Mouse (Mus musculus) heart, embryonic 11.5 days (tissue): ENCODE data around the gene Rpn2. TPM values are rescaled to one million over a fixed set of nuclear protein-coding genes. Genes with fewer than 3 reads are reported as not detected.

ENCODE experiments used
- ATAC-seq: fragments of 200-750 bp; cut with Nextera tagmentation; replicated peaks from 2 replicates; pipeline ENCODE4 v1.8.0; 2017; ENCODE audit warnings: moderate library complexity; ENCODE audit not compliant: insufficient number of reproducible peaks, low FRiP score, low TSS enrichment
- H3K27ac ChIP-seq: fragments of 300-500 bp; sonication (generic); 2 replicates; pipeline ENCODE4 v1.5.1; 2014; ENCODE audit warnings: mild to moderate bottlenecking, low read depth, low read length
- H3K27me3 ChIP-seq: fragments of 300-500 bp; sonication (generic); 2 replicates; pipeline ENCODE4 v1.6.1; 2014; ENCODE audit warnings: mild to moderate bottlenecking, low read length, mixed read lengths; ENCODE audit not compliant: control insufficient read depth, insufficient read depth
- H3K36me3 ChIP-seq: fragments of 300-500 bp; sonication (generic); 2 replicates; pipeline ENCODE4 v1.6.1; 2014; ENCODE audit warnings: mild to moderate bottlenecking, low read length, moderate library complexity, mixed read lengths; ENCODE audit not compliant: control insufficient read depth, insufficient read depth
- H3K4me1 ChIP-seq: fragments of 300-500 bp; sonication (generic); 2 replicates; pipeline ENCODE4 v1.6.1; 2014; ENCODE audit warnings: low read length; ENCODE audit not compliant: control insufficient read depth, insufficient read depth
- H3K4me2 ChIP-seq: fragments of 300-500 bp; sonication (generic); 2 replicates; pipeline ENCODE4 v1.6.1; 2014; ENCODE audit warnings: mild to moderate bottlenecking, moderate library complexity
- H3K4me3 ChIP-seq: fragments of 300-500 bp; sonication (generic); 2 replicates; pipeline ENCODE4 v1.5.1; 2014; ENCODE audit warnings: low read depth, low read length
- H3K9ac ChIP-seq: fragments of 300-500 bp; sonication (generic); 2 replicates; pipeline ENCODE4 v1.6.1; 2014; ENCODE audit warnings: mild to moderate bottlenecking, low read depth, low read length, moderate library complexity
- H3K9me3 ChIP-seq: fragments of 300-500 bp; sonication (generic); replicated peaks from 2 replicates; pipeline ENCODE4 v1.6.1; 2016; ENCODE audit warnings: low read length; ENCODE audit not compliant: control insufficient read depth
- WGBS: fragments of 180-500 bp; shearing (Covaris S2); extraction: QIAGEN DNeasy Blood & Tissue Kit; methylation state at CpG from one replicate; pipeline ENCODE4 v1.1.7; 2014; ENCODE audit not compliant: insufficient replicate concordance; 5-methylcytosine and 5-hydroxymethylcytosine counted together
- polyA plus RNA-seq: library from polyadenylated mRNA; unstranded; fragments of >200 nt; fragmentation: Nextera tagmentation; extraction: Ambion mirVana; gene quantifications from 2 replicates; pipeline ENCODE4 v1.2.1, GENCODE M21; 2014

Gene Rpn2
- polyA plus RNA-seq, 1 experiment from 2014 or later: 202 TPM

DNA sequence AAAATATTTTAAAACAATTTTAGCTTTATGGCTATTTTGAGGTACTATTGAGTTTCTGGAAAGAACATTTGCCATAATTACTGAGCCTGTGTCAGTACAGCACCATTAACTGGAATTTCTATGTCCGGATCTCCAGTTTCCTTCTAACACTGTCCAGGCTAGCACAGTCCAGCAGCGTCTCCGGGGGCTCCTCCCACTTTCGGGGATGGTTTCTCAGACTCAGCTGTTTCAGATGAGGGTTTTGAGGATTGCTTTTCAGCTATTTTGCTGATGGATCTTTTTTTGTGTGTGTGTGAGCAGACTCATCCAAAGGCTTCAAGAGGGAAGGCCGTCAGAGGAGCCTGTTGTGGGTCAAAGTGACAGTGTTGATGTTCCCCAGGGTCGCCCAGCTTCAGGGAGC lies 92.9 kb downstream of the Rpn2 start:
- no peak overlapping the region; the same call in 1 of the 2 replicates for H3K27ac ChIP-seq

GRCm38 (mm10) chr2:157373681-157374080 lies 94.9 kb downstream of the Rpn2 start:
- no peak for ATAC-seq
- 70% methylated on average over 3 of the region's 3 CpGs for WGBS
- H3K27ac ChIP-seq: no peak overlapping the region
- H3K4me2 ChIP-seq: no peak overlapping the region
- no peak overlapping the region for H3K9ac ChIP-seq
- no peaks in the 10 kb centered on the region for H3K9me3 ChIP-seq
- peaks cover 38% of the 10 kb centered on the region for H3K4me1 ChIP-seq
- H3K4me3 ChIP-seq: no peak overlapping the region
- no peaks in the 10 kb centered on the region for H3K36me3 ChIP-seq
- no peaks in the 10 kb centered on the region for H3K27me3 ChIP-seq

More for the DNA sequence above, 92.9 kb downstream of the Rpn2 start:
- Histone ChIP-seq H3K36me3 (no peaks in the 10 kb centered on the region), H3K4me3 (no peak overlapping the region), H3K4me2 (no peak overlapping the region), H3K27me3 (no peaks in the 10 kb centered on the region), H3K9ac (no peak overlapping the region), H3K9me3 (no peaks in the 10 kb centered on the region), H3K4me1 (peaks cover 40% of the 10 kb centered on the region)
- 47% methylated on average over 6 of the region's 6 CpGs for WGBS
- ATAC-seq: no peak

- no peak overlapping the region for H3K9ac ChIP-seq
- H3K36me3 ChIP-seq: no peaks in the 10 kb centered on the region
- no peak overlapping the region for H3K4me2 ChIP-seq
- no peak for ATAC-seq
- H3K4me3 ChIP-seq: no peak overlapping the region
- H3K27ac ChIP-seq: no peak overlapping the region
- peaks cover 36% of the 10 kb centered on the region for H3K4me1 ChIP-seq
- no peaks in the 10 kb centered on the region for H3K27me3 ChIP-seq
- H3K9me3 ChIP-seq: no peaks in the 10 kb centered on the region
- 49% methylated on average over 7 of the region's 8 CpGs for WGBS
These were observed 96.2 kb downstream of the Rpn2 start for GRCm38 (mm10) chr2:157375051-157375450.

Other genes with a start within 250 kb of the Rpn2 start
- 3.4 and 3.6 TPM in 2 replicates for gene Soga1, start 199.8 kb upstream of the Rpn2 start, polyA plus RNA-seq
- 0.26 TPM in 1 of 2 replicates, not detected in the other for gene Tldc2, start 192.0 kb upstream of the Rpn2 start, polyA plus RNA-seq
- gene Samhd1, start 143.8 kb upstream of the Rpn2 start, polyA plus RNA-seq: 20.7 and 26.4 TPM in 2 replicates
- 21.0 and 22.6 TPM in 2 replicates for gene Rbl1, start 74.5 kb upstream of the Rpn2 start, polyA plus RNA-seq
- gene Mroh8, start 532 bp downstream of the Rpn2 start, polyA plus RNA-seq: 0.17 and 0.21 TPM in 2 replicates
- gene Ghrh, start 68.5 kb downstream of the Rpn2 start, polyA plus RNA-seq: not detected in 2 replicates
- 29.8 and 35.8 TPM in 2 replicates for gene Manbal, start 88.6 kb downstream of the Rpn2 start, polyA plus RNA-seq
- 4.7 and 6.2 TPM in 2 replicates for gene Src, start 139.4 kb downstream of the Rpn2 start, polyA plus RNA-seq